In genomic region chr11:52541210-52541609, GRCm38 (mm10) we compare ENCODE assay signal across 23 mouse cellular contexts.
DNase-seq lines count a peak whose midpoint lies in the region; ATAC-seq and TF ChIP-seq lines count a peak whose summit lies in the region.
"Had no signal": no experiment of that assay in that cellular context is flagged by ENCODE, and none has a peak within 500 bp of the region (broad histone marks: within the 10 kb centered on the region; RNA-seq: fewer than 3 reads in every experiment).

No protein-coding gene starts in this region.

- no peak overlapping the region for H3K4me3 ChIP-seq in forebrain, embryonic 14.5 days (ENCODE audit: low read depth, low read length)
- no peak overlapping the region for H3K4me3 ChIP-seq in forebrain, embryonic 11.5 days (ENCODE audit: low read depth, low read length)
- H3K4me3 ChIP-seq in hindbrain, postnatal 0 days (ENCODE audit: low read length) = no peak overlapping the region
- no peak overlapping the region for H3K4me3 ChIP-seq in hindbrain, embryonic 10.5 days
- H3K4me3 ChIP-seq: forebrain, embryonic 10.5 days; forebrain, embryonic 15.5 days; heart, embryonic 12.5 days; heart, embryonic 15.5 days; intestine, embryonic 15.5 days had no signal

- peak; percentile 32 for DNase-seq in forebrain, embryonic 14.5 days (ENCODE audit: low spot score)
- DNase-seq in forebrain, embryonic 11.5 days (ENCODE audit: low spot score) = no peak
- peak; percentile 15 for DNase-seq in hindbrain, postnatal 0 days (ENCODE audit: low spot score)
- DNase-seq in hindbrain, embryonic 10.5 days (ENCODE audit: low spot score) = no peak
- peak; percentile 49 for DNase-seq in brain, embryonic 14.5 days (ENCODE audit: low read depth)
- no peak for DNase-seq in thymus, postnatal 4 days
- DNase-seq: adrenal gland, postnatal 10 days; adrenal gland, postnatal 36 days; B cell, adult 2 months; cerebellum, adult 11 months; cerebellum, adult 2 months; gastrocnemius, postnatal 25 days; heart, adult 18-20 months; heart, postnatal 10 days; heart, postnatal 36 days; kidney, adult 11 months had no signal

- no peaks in the 10 kb centered on the region for H3K4me1 ChIP-seq in forebrain, embryonic 14.5 days (ENCODE audit: control insufficient read depth, insufficient read depth, low read length)
- H3K4me1 ChIP-seq in forebrain, embryonic 11.5 days (replicated peaks; ENCODE audit: control insufficient read depth, insufficient read depth, low read length) = no peaks in the 10 kb centered on the region
- H3K4me1 ChIP-seq in hindbrain, postnatal 0 days (ENCODE audit: insufficient read depth, low read length) = peaks cover 10% of the 10 kb centered on the region; the same call in 1 of the 2 replicates
- H3K4me1 ChIP-seq in hindbrain, embryonic 10.5 days (replicated peaks) = peaks cover 2% of the 10 kb centered on the region; the same call in 1 of the 2 replicates
- H3K4me1 ChIP-seq: forebrain, embryonic 10.5 days; forebrain, embryonic 15.5 days; intestine, embryonic 15.5 days had no signal

- 55% methylated on average over 5 of the region's 5 CpGs for WGBS in forebrain, embryonic 14.5 days
- 80% methylated on average over 5 of the region's 5 CpGs for WGBS in forebrain, embryonic 11.5 days
- WGBS in hindbrain, postnatal 0 days = 47% methylated on average over 5 of the region's 5 CpGs
- 77% methylated on average over 5 of the region's 5 CpGs for WGBS in hindbrain, embryonic 10.5 days

- no peak overlapping the region for H3K4me2 ChIP-seq in forebrain, embryonic 14.5 days (ENCODE audit: low read length)
- H3K4me2 ChIP-seq in forebrain, embryonic 11.5 days (ENCODE audit: low read depth, low read length, severe bottlenecking) = no peak overlapping the region
- H3K4me2 ChIP-seq in hindbrain, postnatal 0 days (ENCODE audit: low read depth, low read length) = no peak overlapping the region
- H3K4me2 ChIP-seq: forebrain, embryonic 15.5 days; heart, embryonic 12.5 days; heart, embryonic 15.5 days; intestine, embryonic 15.5 days had no signal

- no peak for TF ChIP-seq POLR2A in brain, embryonic 14.5 days (IDR thresholded peaks at IDR 0.05; ENCODE audit: borderline replicate concordance, extremely low read depth, insufficient read depth, insufficient read length, poor library complexity, severe bottlenecking)

- H3K27me3 ChIP-seq in forebrain, embryonic 14.5 days (replicated peaks; ENCODE audit: control insufficient read depth, insufficient read depth, low read length) = no peaks in the 10 kb centered on the region
- no peaks in the 10 kb centered on the region for H3K27me3 ChIP-seq in forebrain, embryonic 11.5 days (ENCODE audit: control insufficient read depth, insufficient read depth, low read length)
- H3K27me3 ChIP-seq in hindbrain, postnatal 0 days (ENCODE audit: insufficient read depth, low read length) = no peaks in the 10 kb centered on the region
- H3K27me3 ChIP-seq in hindbrain, embryonic 10.5 days (ENCODE audit: insufficient read depth, poor library complexity, severe bottlenecking) = no peaks in the 10 kb centered on the region
- H3K27me3 ChIP-seq: forebrain, embryonic 15.5 days; heart, embryonic 12.5 days; heart, embryonic 15.5 days; intestine, embryonic 15.5 days had no signal

- ATAC-seq in forebrain, embryonic 14.5 days = no peak
- ATAC-seq in forebrain, embryonic 11.5 days (replicated peaks; ENCODE audit: low FRiP score) = no peak
- ATAC-seq in hindbrain, postnatal 0 days = no peak
- ATAC-seq: forebrain, embryonic 15.5 days; intestine, embryonic 15.5 days; Patski had no signal

- H3K9me3 ChIP-seq in forebrain, embryonic 14.5 days (replicated peaks; ENCODE audit: control insufficient read depth, low read length) = no peaks in the 10 kb centered on the region
- H3K9me3 ChIP-seq in forebrain, embryonic 11.5 days (ENCODE audit: control insufficient read depth, low read length) = no peaks in the 10 kb centered on the region
- no peaks in the 10 kb centered on the region for H3K9me3 ChIP-seq in hindbrain, postnatal 0 days (ENCODE audit: low read length)
- H3K9me3 ChIP-seq in hindbrain, embryonic 10.5 days = no peaks in the 10 kb centered on the region
- H3K9me3 ChIP-seq: forebrain, embryonic 10.5 days; forebrain, embryonic 15.5 days; G1E; heart, embryonic 12.5 days; heart, embryonic 15.5 days; intestine, embryonic 15.5 days had no signal

- H3K36me3 ChIP-seq in forebrain, embryonic 14.5 days (ENCODE audit: control insufficient read depth, insufficient read depth, low read length) = no peaks in the 10 kb centered on the region
- H3K36me3 ChIP-seq in forebrain, embryonic 11.5 days (ENCODE audit: control insufficient read depth, insufficient read depth, low read length) = no peaks in the 10 kb centered on the region
- H3K36me3 ChIP-seq in hindbrain, postnatal 0 days (ENCODE audit: insufficient read depth, low read length) = no peaks in the 10 kb centered on the region
- no peaks in the 10 kb centered on the region for H3K36me3 ChIP-seq in hindbrain, embryonic 10.5 days
- H3K36me3 ChIP-seq: forebrain, embryonic 10.5 days; forebrain, embryonic 15.5 days; G1E; heart, embryonic 12.5 days; heart, embryonic 15.5 days; intestine, embryonic 15.5 days had no signal

- no peak overlapping the region for H3K27ac ChIP-seq in forebrain, embryonic 14.5 days (ENCODE audit: low read depth, low read length)
- H3K27ac ChIP-seq in forebrain, embryonic 11.5 days (ENCODE audit: low read depth, low read length) = no peak overlapping the region
- no peak overlapping the region for H3K27ac ChIP-seq in hindbrain, postnatal 0 days
- no peak overlapping the region for H3K27ac ChIP-seq in hindbrain, embryonic 10.5 days
- H3K27ac ChIP-seq: forebrain, embryonic 10.5 days; forebrain, embryonic 15.5 days; heart, embryonic 15.5 days; intestine, embryonic 15.5 days had no signal

- no peak for TF ChIP-seq CTCF in hindbrain, postnatal 0 days (IDR thresholded peaks at IDR 0.05; ENCODE audit: low read depth)
- TF ChIP-seq CTCF in brain, embryonic 14.5 days (IDR thresholded peaks at IDR 0.05; ENCODE audit: borderline replicate concordance, extremely low read depth, insufficient read depth, insufficient read length) = no peak

- H3K9ac ChIP-seq in forebrain, embryonic 14.5 days (ENCODE audit: low read length) = no peak overlapping the region
- H3K9ac ChIP-seq in forebrain, embryonic 11.5 days (ENCODE audit: low read length) = no peak overlapping the region
- no peak overlapping the region for H3K9ac ChIP-seq in hindbrain, postnatal 0 days (replicated peaks; ENCODE audit: low read length)
- H3K9ac ChIP-seq: forebrain, embryonic 15.5 days; heart, embryonic 12.5 days; heart, embryonic 15.5 days; intestine, embryonic 15.5 days had no signal

Comparison
In these comparisons a context has a peak if more than half of its experiments do, and no peak if none do; other contexts are left out.
1. DNase-seq: peak in forebrain, embryonic 14.5 days (single experiment), hindbrain, postnatal 0 days (single experiment) and brain, embryonic 14.5 days (single experiment); none in forebrain, embryonic 11.5 days (single experiment), hindbrain, embryonic 10.5 days (single experiment) and thymus, postnatal 4 days (single experiment).